Mouse (Mus musculus) lung, embryonic 14.5 days (tissue): Measurements from ENCODE around the gene Slc3a2. TPM values are rescaled to one million over a fixed set of nuclear protein-coding genes. Genes with fewer than 3 reads are reported as not detected.

Experiments
- ATAC-seq: fragments of 200-750 bp; cut with Nextera tagmentation; 2 replicates; pipeline ENCODE4 v1.8.0; 2017; ENCODE audit warnings: mild to moderate bottlenecking, moderate TSS enrichment, moderate library complexity; ENCODE audit not compliant: insufficient read depth
- DNase-seq: peaks from one replicate; pipeline ENCODE4 v3.0.0-alpha.2; 2015
- H3K27ac ChIP-seq: fragments of 300-500 bp; sonication (generic); 2 replicates; pipeline ENCODE4 v1.5.1; 2014; ENCODE audit warnings: low read depth, mild to moderate bottlenecking, moderate library complexity
- H3K27me3 ChIP-seq: fragments of 300-500 bp; sonication (generic); 2 replicates; pipeline ENCODE4 v1.6.1; 2014; ENCODE audit warnings: low read length, control low read depth; ENCODE audit not compliant: insufficient read depth
- H3K36me3 ChIP-seq: fragments of 300-500 bp; sonication (generic); 2 replicates; pipeline ENCODE4 v1.6.1; 2014; ENCODE audit warnings: control low read depth; ENCODE audit not compliant: insufficient read depth
- H3K4me1 ChIP-seq: fragments of 300-500 bp; sonication (generic); 2 replicates; pipeline ENCODE4 v1.6.1; 2014; ENCODE audit warnings: antibody characterized with exemption, control low read depth; ENCODE audit not compliant: insufficient read depth
- H3K4me2 ChIP-seq: fragments of 300-500 bp; sonication (generic); 2 replicates; pipeline ENCODE4 v1.6.1; 2014; ENCODE audit warnings: mild to moderate bottlenecking
- H3K4me3 ChIP-seq: fragments of 300-500 bp; sonication (generic); 2 replicates; pipeline ENCODE4 v1.5.1; 2014; ENCODE audit warnings: low read depth, low read length
- H3K9ac ChIP-seq: fragments of 300-500 bp; sonication (generic); 2 replicates; pipeline ENCODE4 v1.6.1; 2014
- H3K9me3 ChIP-seq: fragments of 300-500 bp; sonication (generic); 2 replicates; pipeline ENCODE4 v1.6.1; 2016; ENCODE audit warnings: low read depth, low read length, control low read depth
- CTCF ChIP-seq: IDR thresholded peaks from 2 replicates; pipeline ENCODE4 v1.5.1; 2016; ENCODE audit warnings: antibody characterized with exemption, low read depth
- WGBS: fragments of 180-500 bp; shearing (Covaris S2); extraction: QIAGEN DNeasy Blood & Tissue Kit; methylation state at CpG from one replicate; pipeline ENCODE4 v1.1.7; 2014; 5-methylcytosine and 5-hydroxymethylcytosine counted together
- microRNA-seq: library from miRNA; unstranded; fragments of <30 nt; microRNA quantifications from one replicate; pipeline ENCODE4, GENCODE M21; 2016; ENCODE audit warnings: borderline number of aligned reads
- polyA plus RNA-seq: library from polyadenylated mRNA; unstranded; fragments of >200 nt; fragmentation: Nextera tagmentation; extraction: Ambion mirVana; gene quantifications from 2 replicates; pipeline ENCODE4 v1.2.1, GENCODE M21; 2014

The Slc3a2 gene
- polyA plus RNA-seq, 1 experiment from 2014 or later, result 89.1 TPM

- peak; percentile 77 for TF ChIP-seq CTCF
- WGBS, result 2% methylated on average over 11 of the region's 11 CpGs
- no peaks in the 10 kb centered on the region for H3K9me3 ChIP-seq
- H3K4me1 ChIP-seq, result no peaks in the 10 kb centered on the region
- no peaks in the 10 kb centered on the region for H3K36me3 ChIP-seq
- no peaks in the 10 kb centered on the region for H3K27me3 ChIP-seq
- peak overlapping the region; percentile 43 for H3K4me3 ChIP-seq
- H3K27ac ChIP-seq, result no peak overlapping the region
- peak overlapping the region; percentile 57 for H3K9ac ChIP-seq
- ATAC-seq (peak; percentile 47), DNase-seq (peak; percentile 81)
- H3K4me2 ChIP-seq, result peak overlapping the region; percentile 94
Observed at GRCm38 (mm10) chr19:8662337-8662736, 60.8 kb downstream of the Slc3a2 start.

GRCm38 (mm10) chr19:8661821-8662307, 61.3 kb downstream of the Slc3a2 start:
- Histone ChIP-seq H3K4me3 (peak overlapping the region; percentile 43), H3K36me3 (no peaks in the 10 kb centered on the region), H3K27me3 (no peaks in the 10 kb centered on the region), H3K4me2 (peak overlapping the region; percentile 94), H3K9ac (peak overlapping the region; percentile 57), H3K27ac (no peak overlapping the region), H3K9me3 (no peaks in the 10 kb centered on the region), H3K4me1 (no peaks in the 10 kb centered on the region)
- WGBS, result 1% methylated on average over 35 of the region's 35 CpGs
- peak; percentile 58; the same call in 1 of the 2 replicates for ATAC-seq
- no peak for TF ChIP-seq CTCF
- peak; percentile 65 for DNase-seq

Small RNA genes lying within 50 kb of the gene (microRNA-seq; reads per million reads assigned to microRNA genes)
- gene Mir6992, result not detected

Other genes with a start within 250 kb of the Slc3a2 start
- gene Slc22a8, start 132.1 kb downstream of the Slc3a2 start, polyA plus RNA-seq, result not detected in 2 replicates
- not detected in 2 replicates for gene Slc22a6, start 105.3 kb downstream of the Slc3a2 start, polyA plus RNA-seq
- gene Chrm1, start 59.6 kb downstream of the Slc3a2 start, polyA plus RNA-seq, result 0.05 and 0.08 TPM in 2 replicates
- gene Wdr74, start 12.5 kb upstream of the Slc3a2 start, polyA plus RNA-seq, result 83.4 and 88.0 TPM in 2 replicates
- gene 1700092M07Rik, start 17.3 kb upstream of the Slc3a2 start, polyA plus RNA-seq, result 1.2 and 2.3 TPM in 2 replicates
- gene Stx5a, start 18.0 kb upstream of the Slc3a2 start, polyA plus RNA-seq, result 122 and 126 TPM in 2 replicates
- 195 and 197 TPM in 2 replicates for gene Nxf1, start 33.7 kb upstream of the Slc3a2 start, polyA plus RNA-seq
- 166 and 207 TPM in 2 replicates for gene Tmem223, start 47.6 kb upstream of the Slc3a2 start, polyA plus RNA-seq
- 67.7 and 72.3 TPM in 2 replicates for gene Tmem179b, start 51.1 kb upstream of the Slc3a2 start, polyA plus RNA-seq
- 21.5 and 24.7 TPM in 2 replicates for gene Taf6l, start 63.0 kb upstream of the Slc3a2 start, polyA plus RNA-seq
- 162 and 163 TPM in 2 replicates for gene Polr2g, start 75.2 kb upstream of the Slc3a2 start, polyA plus RNA-seq
- 6.1 and 6.6 TPM in 2 replicates for gene Zbtb3, start 79.2 kb upstream of the Slc3a2 start, polyA plus RNA-seq
- 53.7 and 55.7 TPM in 2 replicates for gene Ttc9c, start 96.0 kb upstream of the Slc3a2 start, polyA plus RNA-seq
- 7.9 and 8.3 TPM in 2 replicates for gene Hnrnpul2, start 96.6 kb upstream of the Slc3a2 start, polyA plus RNA-seq
- not detected in 2 replicates for gene AC129217.1, start 106.4 kb upstream of the Slc3a2 start, polyA plus RNA-seq
- gene Bscl2, start 114.1 kb upstream of the Slc3a2 start, polyA plus RNA-seq, result 38.4 and 42.5 TPM in 2 replicates
- 1.2 and 2.1 TPM in 2 replicates for gene Gng3, start 115.8 kb upstream of the Slc3a2 start, polyA plus RNA-seq
- gene Lrrn4cl, start 127.4 kb upstream of the Slc3a2 start, polyA plus RNA-seq, result 0.83 and 0.96 TPM in 2 replicates
- 149 and 152 TPM in 2 replicates for gene Ubxn1, start 148.1 kb upstream of the Slc3a2 start, polyA plus RNA-seq
- 51.9 and 53.9 TPM in 2 replicates for gene Uqcc3, start 157.6 kb upstream of the Slc3a2 start, polyA plus RNA-seq
- gene Lbhd1, start 160.4 kb upstream of the Slc3a2 start, polyA plus RNA-seq, result 72.1 and 78.8 TPM in 2 replicates
- not detected in 2 replicates for gene Gm49403, start 160.6 kb upstream of the Slc3a2 start, polyA plus RNA-seq
- gene 1810009A15Rik, start 165.5 kb upstream of the Slc3a2 start, polyA plus RNA-seq, result 92.0 and 93.3 TPM in 2 replicates
- gene Gm49416, start 165.6 kb upstream of the Slc3a2 start, polyA plus RNA-seq, result 0.37 TPM in 1 of 2 replicates, not detected in the other
- gene Ints5, start 169.6 kb upstream of the Slc3a2 start, polyA plus RNA-seq, result 43.1 and 46.5 TPM in 2 replicates
- 112 and 121 TPM in 2 replicates for gene Ganab, start 174.7 kb upstream of the Slc3a2 start, polyA plus RNA-seq
- 34.5 and 37.8 TPM in 2 replicates for gene B3gat3, start 197.0 kb upstream of the Slc3a2 start, polyA plus RNA-seq
- gene Rom1, start 206.0 kb upstream of the Slc3a2 start, polyA plus RNA-seq, result 0.73 and 1.3 TPM in 2 replicates
- 19.0 and 19.5 TPM in 2 replicates for gene Eml3, start 206.2 kb upstream of the Slc3a2 start, polyA plus RNA-seq
- 44.0 and 52.1 TPM in 2 replicates for gene Mta2, start 218.5 kb upstream of the Slc3a2 start, polyA plus RNA-seq
- gene Tut1, start 230.5 kb upstream of the Slc3a2 start, polyA plus RNA-seq, result 27.4 and 28.4 TPM in 2 replicates
- 480 and 516 TPM in 2 replicates for gene Eef1g, start 243.7 kb upstream of the Slc3a2 start, polyA plus RNA-seq